Mouse (Mus musculus) c-Kit-positive CD71-negative TER-119-negative erythroid progenitor cells, embryonic 14.5 days (primary cell): ENCODE data around the gene Adamts6.

Experiments
- DNase-seq: peaks from one replicate; pipeline ENCODE4 v3.0.0-alpha.2; 2013; ENCODE audit warnings: low read depth

Adamts6 gene

GRCm38 (mm10) chr13:104516766-104517364, 229.2 kb downstream of the Adamts6 start:
- no peak for DNase-seq

GRCm38 (mm10) chr13:104517638-104518311, 230.1 kb downstream of the Adamts6 start:
- DNase-seq, result no peak

GRCm38 (mm10) chr13:104518312-104519005, 230.8 kb downstream of the Adamts6 start:
- DNase-seq, result no peak

- no peak for DNase-seq
Measured at GRCm38 (mm10) chr13:104519006-104519695, 231.5 kb downstream of the Adamts6 start.

GRCm38 (mm10) chr13:104519981-104520380, 232.3 kb downstream of the Adamts6 start:
- DNase-seq, result no peak

- no peak for DNase-seq
Measured at GRCm38 (mm10) chr13:104520461-104520860, 232.8 kb downstream of the Adamts6 start.

GRCm38 (mm10) chr13:104521532-104521931, 233.9 kb downstream of the Adamts6 start:
- DNase-seq, result no peak

GRCm38 (mm10) chr13:104525656-104526055, 238.0 kb downstream of the Adamts6 start:
- no peak for DNase-seq

- DNase-seq, result no peak
Measured at GRCm38 (mm10) chr13:104529238-104529637, 241.6 kb downstream of the Adamts6 start.

GRCm38 (mm10) chr13:104531841-104532240, 244.2 kb downstream of the Adamts6 start:
- no peak for DNase-seq

GRCm38 (mm10) chr13:104532723-104533122, 245.1 kb downstream of the Adamts6 start:
- no peak for DNase-seq

GRCm38 (mm10) chr13:104533806-104534495, 246.3 kb downstream of the Adamts6 start:
- no peak for DNase-seq

- no peak for DNase-seq
Measured at GRCm38 (mm10) chr13:104540861-104541398, 253.3 kb downstream of the Adamts6 start.

- no peak for DNase-seq
Measured at GRCm38 (mm10) chr13:104542123-104542758, 254.6 kb downstream of the Adamts6 start.

- no peak for DNase-seq
Measured at GRCm38 (mm10) chr13:104542759-104543141, 255.1 kb downstream of the Adamts6 start.
